Mouse (Mus musculus) brain, embryonic 14.5 days (tissue): Measurements from ENCODE around the gene Tk1. TPM values are rescaled to one million over a fixed set of nuclear protein-coding genes. Genes with fewer than 3 reads are reported as not detected.

Experiments used
- DNase-seq: peaks from one replicate; pipeline ENCODE4 v3.0.0-alpha.2; 2011; ENCODE audit warnings: low read depth
- CTCF ChIP-seq: fragments of 200-500 bp; IDR thresholded peaks from 2 replicates; pipeline ENCODE4 v1.5.1; 2012; ENCODE audit warnings: inconsistent platforms, mild to moderate bottlenecking, moderate library complexity, borderline replicate concordance; ENCODE audit not compliant: insufficient read depth, insufficient read length; ENCODE audit errors: extremely low read depth
- POLR2A ChIP-seq: fragments of 200-500 bp; IDR thresholded peaks from 2 replicates; pipeline ENCODE4 v1.6.1; 2012; ENCODE audit warnings: mild to moderate bottlenecking, inconsistent platforms, borderline replicate concordance; ENCODE audit not compliant: poor library complexity, insufficient read depth, insufficient read length, severe bottlenecking; ENCODE audit errors: extremely low read depth
- polyA plus RNA-seq: library from polyadenylated mRNA; depleted of rRNA; stranded (reverse); fragments of >200 nt; gene quantifications from 2 replicates; pipeline ENCODE4 v1.2.3, GENCODE M21; 2012; rRNA removed

Tk1 gene
- polyA plus RNA-seq, 1 experiment: 31.1 TPM

GRCm38 (mm10) chr11:117770407-117770806 is 55.5 kb downstream of the Tk1 start:
- DNase-seq: no peak
- TF ChIP-seq POLR2A (no peak), CTCF (no peak)

- TF ChIP-seq POLR2A: no peak
- no peak for TF ChIP-seq CTCF
- peak; percentile 59 for DNase-seq
Measured at GRCm38 (mm10) chr11:117769683-117770047, 56.2 kb downstream of the Tk1 start.

GRCm38 (mm10) chr11:117768725-117769682 is 56.9 kb downstream of the Tk1 start:
- DNase-seq: peak; percentile 52
- no peak for TF ChIP-seq POLR2A
- TF ChIP-seq CTCF: no peak

- DNase-seq: no peak
- no peak for TF ChIP-seq CTCF
- no peak for TF ChIP-seq POLR2A
Measured at GRCm38 (mm10) chr11:117766275-117766674, 59.6 kb downstream of the Tk1 start.

Other genes with a start within 250 kb of the Tk1 start
- 54.3 and 82.0 TPM in 2 replicates for gene Tnrc6c, start 171.8 kb downstream of the Tk1 start, polyA plus RNA-seq
- 1.3 and 1.9 TPM in 2 replicates for gene Tmc8, start 44.0 kb downstream of the Tk1 start, polyA plus RNA-seq
- gene Tmc6, start 43.9 kb downstream of the Tk1 start, polyA plus RNA-seq: 4.3 and 4.8 TPM in 2 replicates
- 0.07 and 0.10 TPM in 2 replicates for gene 6030468B19Rik, start 28.4 kb downstream of the Tk1 start, polyA plus RNA-seq
- 0.11 and 1.2 TPM in 2 replicates for gene Gm20708, start 16.4 kb downstream of the Tk1 start, polyA plus RNA-seq
- 12.9 and 13.6 TPM in 2 replicates for gene Syngr2, start 16.4 kb downstream of the Tk1 start, polyA plus RNA-seq
- gene Afmid, start 168 bp downstream of the Tk1 start, polyA plus RNA-seq: 4.5 and 6.7 TPM in 2 replicates
- 31.8 and 61.9 TPM in 2 replicates for gene Birc5, start 23.2 kb upstream of the Tk1 start, polyA plus RNA-seq
- gene Tmem235, start 34.7 kb upstream of the Tk1 start, polyA plus RNA-seq: 0.10 TPM in 1 of 2 replicates, not detected in the other
- gene Tha1, start 47.4 kb upstream of the Tk1 start, polyA plus RNA-seq: 5.5 and 5.6 TPM in 2 replicates
- 8.4 and 13.6 TPM in 2 replicates for gene Socs3, start 144.0 kb upstream of the Tk1 start, polyA plus RNA-seq
- 48.5 and 55.7 TPM in 2 replicates for gene Pgs1, start 160.2 kb upstream of the Tk1 start, polyA plus RNA-seq